19 mouse cellular contexts compared by ENCODE assay signal in genomic region chr10:18204067-18204466, GRCm38 (mm10). TPM values are rescaled to one million over a fixed set of nuclear protein-coding genes. Genes with fewer than 3 reads are reported as not detected.
A peak's percentile ranks its signal among the peaks of the same experiment; 100 is the strongest.
DNase-seq lines count a peak whose midpoint lies in the region; ATAC-seq and TF ChIP-seq lines count a peak whose summit lies in the region.
"Had no signal": no experiment of that assay in that cellular context is flagged by ENCODE, and none has a peak within 500 bp of the region (broad histone marks: within the 10 kb centered on the region; RNA-seq: fewer than 3 reads in every experiment).

No protein-coding gene starts in this region.

- no peak overlapping the region for H3K4me3 ChIP-seq in lung, embryonic 16.5 days (ENCODE audit: low read length)
- H3K4me3 ChIP-seq in lung, adult 2 months (replicated peaks; ENCODE audit: extremely low read depth, low read depth, low read length) = no peak overlapping the region
- no peak overlapping the region for H3K4me3 ChIP-seq in embryonic facial prominence, embryonic 14.5 days (ENCODE audit: low read depth, low read length)
- H3K4me3 ChIP-seq: midbrain, embryonic 13.5 days had no signal

- ATAC-seq in lung, embryonic 16.5 days (ENCODE audit: low read depth) = peak; percentile 43; the same call in 1 of the 2 replicates
- ATAC-seq in embryonic facial prominence, embryonic 14.5 days (ENCODE audit: low read depth) = peak; percentile 47; the same call in 1 of the 2 replicates
- ATAC-seq: forebrain, embryonic 14.5 days; midbrain, embryonic 13.5 days had no signal

- H3K36me3 ChIP-seq in lung, embryonic 16.5 days (ENCODE audit: control insufficient read depth, insufficient read depth, low read length) = no peaks in the 10 kb centered on the region
- H3K36me3 ChIP-seq in embryonic facial prominence, embryonic 14.5 days (ENCODE audit: control insufficient read depth, insufficient read depth, low read length) = no peaks in the 10 kb centered on the region
- H3K36me3 ChIP-seq: midbrain, embryonic 13.5 days had no signal

- peak; percentile 61 for DNase-seq in embryo, embryonic 10 days (ENCODE audit: low spot score)
- DNase-seq in embryo, embryonic 11 days = no peak
- DNase-seq in lung, adult 2 months = no peak
- DNase-seq in embryonic facial prominence, embryonic 14.5 days (ENCODE audit: low spot score) = peak; percentile 64
- DNase-seq in mesoderm, embryonic 11.5 days (ENCODE audit: low read depth, low spot score) = peak; percentile 39
- DNase-seq in right cerebral cortex, postnatal 14 days = no peak
- DNase-seq in left cerebral cortex, adult 8-10 months (ENCODE audit: low spot score in 2 of 2) = no peak
- DNase-seq: adrenal gland, postnatal 25 days; gastrocnemius, postnatal 10 days; heart, postnatal 36 days; liver; lung, postnatal 10 days; right cerebral cortex, postnatal 25 days; thymus, postnatal 14 days had no signal

- TF ChIP-seq CTCF in lung, adult 2 months (IDR thresholded peaks at IDR 0.05; ENCODE audit: insufficient read depth, low read length) = no peak

- peaks cover under 1% of the 10 kb centered on the region; the same call in 1 of the 2 replicates for H3K9me3 ChIP-seq in lung, embryonic 16.5 days (ENCODE audit: control insufficient read depth, low read length)
- H3K9me3 ChIP-seq in embryonic facial prominence, embryonic 14.5 days (ENCODE audit: control insufficient read depth, low read length) = no peaks in the 10 kb centered on the region
- H3K9me3 ChIP-seq: midbrain, embryonic 13.5 days had no signal

- TF ChIP-seq POLR2A in lung, adult 2 months (IDR thresholded peaks at IDR 0.05; ENCODE audit: borderline replicate concordance, extremely low read depth, low read depth, low read length) = no peak

- peaks cover 2% of the 10 kb centered on the region; the same call in 1 of the 2 replicates for H3K4me1 ChIP-seq in lung, embryonic 16.5 days (replicated peaks; ENCODE audit: control insufficient read depth, insufficient read depth, low read length)
- H3K4me1 ChIP-seq in lung, adult 2 months (ENCODE audit: control insufficient read depth, insufficient read depth, low read length) = no peaks in the 10 kb centered on the region
- H3K4me1 ChIP-seq in embryonic facial prominence, embryonic 14.5 days (ENCODE audit: control insufficient read depth, insufficient read depth, low read length) = no peaks in the 10 kb centered on the region

- no peak overlapping the region; the same call in 1 of the 2 replicates for H3K4me2 ChIP-seq in lung, embryonic 16.5 days (ENCODE audit: low read depth, low read length)
- no peak overlapping the region for H3K4me2 ChIP-seq in embryonic facial prominence, embryonic 14.5 days (ENCODE audit: low read depth, low read length)
- H3K4me2 ChIP-seq: heart, embryonic 11.5 days; midbrain, embryonic 13.5 days had no signal

- no peak overlapping the region for H3K27ac ChIP-seq in lung, embryonic 16.5 days (ENCODE audit: low read length)
- no peak overlapping the region for H3K27ac ChIP-seq in embryonic facial prominence, embryonic 14.5 days (replicated peaks; ENCODE audit: low read depth, low read length)
- H3K27ac ChIP-seq: midbrain, embryonic 13.5 days had no signal

- 26% methylated on average over 7 of the region's 7 CpGs for WGBS in lung, embryonic 16.5 days
- 52% methylated on average over 7 of the region's 7 CpGs for WGBS in lung, adult 2 months
- WGBS in embryonic facial prominence, embryonic 14.5 days = 18% methylated on average over 7 of the region's 7 CpGs

- H3K27me3 ChIP-seq in lung, embryonic 16.5 days (ENCODE audit: control insufficient read depth, insufficient read depth, low read depth, low read length) = no peaks in the 10 kb centered on the region
- no peaks in the 10 kb centered on the region for H3K27me3 ChIP-seq in embryonic facial prominence, embryonic 14.5 days (replicated peaks; ENCODE audit: control insufficient read depth, insufficient read depth, low read length)
- H3K27me3 ChIP-seq: midbrain, embryonic 13.5 days had no signal

- H3K9ac ChIP-seq in lung, embryonic 16.5 days (ENCODE audit: low read length) = no peak overlapping the region
- H3K9ac ChIP-seq in embryonic facial prominence, embryonic 14.5 days (ENCODE audit: low read depth, low read length) = no peak overlapping the region
- H3K9ac ChIP-seq: midbrain, embryonic 13.5 days had no signal

RNA-seq across cellular contexts. Expression of gene Ect2l, which starts 6.6 kb away (rescaled TPM):
- 0.77 and 1.7 TPM in 2 replicates for polyA plus RNA-seq in lung, embryonic 16.5 days (2015; fragmentation: Nextera tagmentation; extraction: Ambion mirVana)
- polyA plus RNA-seq in lung, adult 2 months (2012; rRNA removed) = 0.92 and 1.5 TPM in 2 replicates
- polyA plus RNA-seq in embryonic facial prominence, embryonic 14.5 days (2014; fragmentation: Nextera tagmentation; extraction: Ambion mirVana) = 0.54 and 0.81 TPM in 2 replicates
- under 1 TPM; 0.16 to 0.65 (median 0.37) TPM for total RNA-seq in left cerebral cortex, adult 8-10 months (2022)
- total RNA-seq: adrenal gland, postnatal 25 days; heart, postnatal 36 days had no signal
- polyA plus RNA-seq: large intestine, adult 2 months had no signal

RNA-seq across cellular contexts. Expression of gene Ccdc28a, which starts 30.7 kb away (rescaled TPM):
- polyA plus RNA-seq in lung, embryonic 16.5 days (2015; fragmentation: Nextera tagmentation; extraction: Ambion mirVana) = 15.0 and 15.5 TPM in 2 replicates
- 13.7 and 19.2 TPM in 2 replicates for polyA plus RNA-seq in lung, adult 2 months (2012; rRNA removed)
- 11.5 and 14.5 TPM in 2 replicates for polyA plus RNA-seq in embryonic facial prominence, embryonic 14.5 days (2014; fragmentation: Nextera tagmentation; extraction: Ambion mirVana)
- 10 to 100 TPM; 31.6 to 34.5 (median 33.1) TPM for total RNA-seq in left cerebral cortex, adult 8-10 months (2022)

Comparison
In these comparisons a context has a peak if more than half of its experiments do, and no peak if none do; other contexts are left out.
1. DNase-seq: peak in embryo, embryonic 10 days (single experiment), embryonic facial prominence, embryonic 14.5 days (single experiment) and mesoderm, embryonic 11.5 days (single experiment); none in embryo, embryonic 11 days (single experiment), lung, adult 2 months (single experiment), right cerebral cortex, postnatal 14 days (single experiment) and left cerebral cortex, adult 8-10 months (0 of 2).